Mouse (Mus musculus) E14TG2a.4 (cell line): ENCODE measurements around the gene Dek.

Source experiments
- H3K27me3 ChIP-seq: 2 replicates; pipeline ENCODE4 v1.6.1; 2014; ENCODE audit warnings: low read length, control low read depth; ENCODE audit not compliant: insufficient read depth
- H3K36me3 ChIP-seq: 2 replicates; pipeline ENCODE4 v1.6.1; 2014; ENCODE audit warnings: low read length, control low read depth; ENCODE audit not compliant: insufficient read depth
- H3K4me1 ChIP-seq: replicated peaks from 2 replicates; pipeline ENCODE4 v1.6.1; 2014; ENCODE audit warnings: low read depth, low read length, control low read depth
- H3K4me3 ChIP-seq: replicated peaks from 2 replicates; pipeline ENCODE4 v1.5.1; 2014; ENCODE audit warnings: mild to moderate bottlenecking, low read length
- H3K9me3 ChIP-seq: 2 replicates; pipeline ENCODE4 v1.6.1; 2014; ENCODE audit warnings: low read length, control low read depth
- CTCF ChIP-seq: conservative IDR thresholded peaks from 2 replicates; pipeline ENCODE4 v1.5.1; 2014; ENCODE audit warnings: low read length
- NANOG ChIP-seq: IDR thresholded peaks from 2 replicates; pipeline ENCODE4 v1.6.1; 2014; ENCODE audit warnings: borderline replicate concordance, low read length, mixed read lengths
- POU5F1 ChIP-seq: IDR thresholded peaks from 2 replicates; pipeline ENCODE4 v1.6.1; 2014; ENCODE audit warnings: low read length, borderline replicate concordance

Dek gene

DNA sequence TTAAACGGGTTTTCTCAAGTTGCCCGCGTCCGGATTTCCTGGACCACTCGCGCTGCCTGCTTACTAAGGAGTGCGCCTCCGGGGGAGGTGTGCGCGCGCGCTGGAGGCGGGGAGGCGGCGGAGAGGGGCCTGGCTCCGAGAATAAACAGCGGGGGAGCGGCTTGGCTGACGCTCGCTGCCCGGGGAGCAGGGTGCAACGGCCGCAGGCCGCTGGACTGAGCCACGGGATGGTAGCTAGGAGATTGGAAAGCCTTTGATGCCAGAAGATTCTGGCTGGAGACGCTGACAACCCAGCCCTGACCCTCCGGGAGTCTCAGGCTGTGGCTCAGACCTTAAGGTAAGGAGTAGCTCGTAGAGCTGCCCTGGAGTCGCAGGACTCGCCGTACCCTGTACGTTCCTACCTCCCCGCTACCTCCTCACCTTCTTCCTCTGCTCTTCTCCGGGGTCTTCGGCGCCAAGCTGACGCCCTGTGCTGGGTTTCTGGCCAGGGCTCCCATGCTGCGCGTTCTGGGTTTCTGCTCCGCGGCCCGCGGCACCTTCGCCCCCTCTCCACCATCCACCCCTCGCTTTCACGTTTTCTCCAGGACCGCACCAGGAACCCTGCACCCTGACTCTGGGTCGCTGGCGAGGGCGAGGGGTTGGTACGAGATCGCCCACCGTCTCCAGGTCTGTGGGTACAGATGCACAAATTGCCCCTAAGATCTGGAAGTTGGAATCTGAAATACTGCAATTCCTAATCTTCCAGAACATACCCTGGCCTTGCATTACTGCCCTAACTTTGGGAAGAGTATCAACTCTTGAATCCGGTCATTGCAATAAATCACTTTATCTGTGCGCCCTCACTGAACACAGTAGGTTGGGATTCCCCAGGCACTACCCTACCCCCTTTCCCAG lies 16.8 kb upstream of the Dek start, which contains the start of gene Rnf144b:
TSS of gene Rnf144b (plus strand) at position 120 of the 894 bp plus-strand sequence.
- no peak for TF ChIP-seq NANOG
- TF ChIP-seq CTCF: no peak
- TF ChIP-seq POU5F1: no peak
- Histone ChIP-seq H3K36me3 (no peaks in the 10 kb centered on the region), H3K4me1 (peaks cover 45% of the 10 kb centered on the region), H3K9me3 (no peaks in the 10 kb centered on the region), H3K27me3 (peaks cover 39% of the 10 kb centered on the region), H3K4me3 (peak within 1 kb of the TSS; percentile 78)

DNA sequence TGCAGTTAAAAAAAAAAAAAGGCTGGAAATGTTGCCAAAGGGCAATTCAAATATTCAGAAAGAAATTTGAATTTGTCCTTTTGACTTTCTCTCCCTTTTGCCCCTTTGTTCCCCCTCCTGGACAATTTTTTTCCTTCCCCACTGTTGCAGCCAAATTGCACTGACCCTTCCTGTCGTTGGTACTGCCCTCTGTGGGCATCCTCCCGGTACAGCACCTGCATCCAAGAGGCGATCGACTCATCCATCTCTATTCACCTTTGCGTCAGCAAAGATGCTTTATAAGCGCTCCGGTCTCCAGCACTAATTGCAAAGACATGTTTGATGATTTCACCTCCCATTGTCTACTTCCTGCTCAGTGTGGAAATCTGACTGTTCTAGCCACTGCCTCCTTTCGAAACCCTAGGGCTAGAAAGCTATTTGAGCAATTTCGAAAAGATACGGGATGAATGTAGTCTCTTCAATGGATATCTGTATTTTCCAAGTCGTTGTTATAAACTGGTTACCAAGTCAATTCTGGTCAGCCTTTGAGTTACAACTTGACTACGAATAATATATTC lies 15.4 kb upstream of the Dek start:
- Histone ChIP-seq H3K9me3 (no peaks in the 10 kb centered on the region), H3K36me3 (no peaks in the 10 kb centered on the region), H3K27me3 (peaks cover 37% of the 10 kb centered on the region), H3K4me3 (no peak overlapping the region), H3K4me1 (peaks cover 39% of the 10 kb centered on the region)
- TF ChIP-seq CTCF: peak; percentile 20
- no peak for TF ChIP-seq POU5F1

DNA sequence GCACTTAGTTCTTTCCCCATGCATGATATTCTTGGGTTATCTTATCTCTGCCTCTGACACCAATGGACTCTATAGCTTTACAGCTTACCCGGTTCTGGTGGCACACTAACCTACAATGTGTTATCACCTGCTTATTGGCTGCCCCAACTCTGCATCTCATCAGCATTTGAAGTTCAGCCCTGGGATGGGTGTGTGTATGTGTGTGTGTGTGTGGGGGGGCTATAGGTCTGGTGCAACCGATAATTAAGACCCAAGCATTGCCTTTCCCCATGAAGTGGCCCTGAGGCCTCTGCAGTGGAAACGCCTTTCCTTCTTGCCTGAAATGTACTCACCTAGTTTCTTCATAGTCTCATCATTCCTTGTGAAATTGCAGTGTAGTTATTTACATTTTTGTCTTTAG lies 10.0 kb upstream of the Dek start:
- Histone ChIP-seq H3K36me3 (no peaks in the 10 kb centered on the region), H3K27me3 (peaks cover 14% of the 10 kb centered on the region), H3K4me1 (no peaks in the 10 kb centered on the region), H3K9me3 (no peaks in the 10 kb centered on the region), H3K4me3 (no peak overlapping the region)
- TF ChIP-seq CTCF (no peak), NANOG (no peak), POU5F1 (no peak)

DNA sequence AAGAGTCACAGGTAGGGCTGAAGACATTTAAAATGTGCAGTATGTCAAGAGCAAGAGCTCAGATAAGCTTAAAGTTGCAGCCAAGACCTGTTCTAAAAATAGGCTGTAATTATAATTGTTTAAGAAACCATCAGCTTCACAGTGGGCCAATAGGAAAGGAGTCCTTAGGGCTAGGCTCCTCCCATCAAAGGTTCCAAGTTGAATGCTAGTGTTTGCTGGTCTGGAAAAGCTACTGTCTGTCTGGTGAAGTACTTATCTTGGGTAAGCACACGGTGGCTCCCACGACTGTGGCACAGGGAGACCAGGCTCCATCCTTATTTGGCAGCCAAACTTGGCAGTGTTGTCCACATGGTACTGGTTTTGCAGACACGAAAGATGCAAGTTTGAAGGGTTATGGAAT lies 6.9 kb upstream of the Dek start:
- 0 out of 2 replicates have a peak, but pooled peaks cover 4% of the 10 kb centered on the region for H3K36me3 ChIP-seq
- H3K4me3 ChIP-seq: no peak overlapping the region
- H3K4me1 ChIP-seq: no peaks in the 10 kb centered on the region
- no peaks in the 10 kb centered on the region for H3K27me3 ChIP-seq
- no peaks in the 10 kb centered on the region for H3K9me3 ChIP-seq
- TF ChIP-seq NANOG (no peak), POU5F1 (no peak), CTCF (no peak)

DNA sequence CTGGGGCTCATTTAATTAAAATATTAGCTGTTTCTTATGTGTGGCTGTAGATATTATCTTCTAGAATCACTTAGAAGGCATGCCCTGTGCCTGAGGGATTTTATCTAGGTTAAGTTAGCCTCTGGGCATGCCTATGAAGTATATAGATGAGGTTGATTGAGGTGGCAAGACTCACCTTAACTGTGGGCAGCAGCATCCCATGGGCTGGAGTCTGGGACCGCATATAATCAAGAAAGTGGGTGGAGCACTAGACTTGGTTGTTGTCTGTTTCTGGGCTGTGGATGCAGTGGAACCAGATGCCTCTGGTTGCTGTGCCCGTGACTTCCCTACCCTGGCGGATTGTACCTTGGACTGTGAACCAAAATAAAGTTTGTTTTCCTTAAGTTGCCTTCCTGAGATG lies 6.1 kb upstream of the Dek start:
- TF ChIP-seq POU5F1 (no peak), NANOG (no peak), CTCF (no peak)

DNA sequence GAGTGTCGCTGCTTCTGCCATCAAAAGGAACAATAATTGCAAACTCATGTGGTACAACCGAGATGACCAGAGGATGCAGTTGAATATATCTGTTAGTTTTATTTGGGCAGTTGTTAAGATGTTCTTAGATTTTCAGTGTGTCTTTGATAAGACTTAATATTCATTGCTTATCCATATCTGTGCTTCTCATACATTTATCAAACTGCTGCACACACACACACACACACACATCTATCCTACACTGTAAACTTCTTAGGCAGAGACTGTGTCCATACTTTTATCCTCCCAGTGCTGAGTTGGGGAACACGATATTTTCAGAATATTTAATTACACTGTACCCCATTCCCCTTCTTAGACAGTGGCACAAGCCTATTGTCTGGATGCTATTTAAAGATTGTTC lies 5.2 kb upstream of the Dek start:
- Histone ChIP-seq H3K9me3 (no peaks in the 10 kb centered on the region), H3K27me3 (no peaks in the 10 kb centered on the region), H3K36me3 (0 out of 2 replicates have a peak, but pooled peaks cover 4% of the 10 kb centered on the region), H3K4me1 (peaks cover 11% of the 10 kb centered on the region), H3K4me3 (no peak overlapping the region)
- no peak for TF ChIP-seq NANOG
- TF ChIP-seq CTCF: no peak
- TF ChIP-seq POU5F1: no peak

More for the DNA sequence above, 6.1 kb upstream of the Dek start:
- Histone ChIP-seq H3K4me1 (peaks cover 6% of the 10 kb centered on the region), H3K4me3 (no peak overlapping the region), H3K27me3 (no peaks in the 10 kb centered on the region), H3K9me3 (no peaks in the 10 kb centered on the region), H3K36me3 (0 out of 2 replicates have a peak, but pooled peaks cover 4% of the 10 kb centered on the region)

DNA sequence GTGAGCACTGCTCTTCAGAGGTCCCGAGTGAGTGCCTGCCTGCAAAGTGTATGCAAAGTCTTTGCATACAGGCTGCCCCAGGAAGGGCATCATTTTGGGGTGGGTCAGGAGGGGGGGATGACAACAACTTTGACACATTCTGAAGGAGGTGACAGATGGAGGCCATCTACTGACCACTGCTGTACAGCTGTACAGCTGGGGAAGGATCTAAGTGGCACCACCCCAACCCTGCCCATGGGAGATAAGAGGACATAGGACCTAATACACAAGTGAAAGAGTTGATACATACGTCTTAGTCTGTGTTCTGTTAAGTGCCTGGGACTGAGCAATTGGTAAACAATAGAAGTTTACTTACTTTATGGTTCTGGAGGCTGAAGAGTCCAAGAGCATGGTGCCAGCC lies 3.2 kb upstream of the Dek start:
- Histone ChIP-seq H3K9me3 (no peaks in the 10 kb centered on the region), H3K4me3 (no peak overlapping the region), H3K36me3 (0 out of 2 replicates have a peak, but pooled peaks cover 4% of the 10 kb centered on the region), H3K4me1 (peaks cover 13% of the 10 kb centered on the region), H3K27me3 (no peaks in the 10 kb centered on the region)
- TF ChIP-seq POU5F1 (no peak), NANOG (no peak), CTCF (no peak)

DNA sequence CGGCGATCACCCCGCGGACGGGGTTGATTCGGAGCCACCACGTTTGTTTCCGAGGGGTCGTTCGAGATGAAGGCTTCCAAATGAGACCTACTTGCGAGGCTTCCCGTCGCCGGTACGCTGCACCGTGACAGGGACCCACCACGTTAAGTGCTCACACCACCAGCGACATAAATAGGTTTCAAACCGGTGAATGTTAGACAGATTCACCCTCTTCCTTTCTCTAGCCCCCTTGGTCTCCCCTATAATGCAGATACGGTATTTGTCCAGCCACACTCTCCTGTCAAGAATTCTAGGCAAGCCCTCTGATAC lies 533 bp upstream of the Dek start:
- Histone ChIP-seq H3K27me3 (no peaks in the 10 kb centered on the region), H3K4me1 (peaks cover 30% of the 10 kb centered on the region), H3K9me3 (no peaks in the 10 kb centered on the region), H3K4me3 (peak overlapping the region; percentile 96), H3K36me3 (peaks cover 27% of the 10 kb centered on the region)
- TF ChIP-seq POU5F1 (no peak), CTCF (no peak), NANOG (no peak)
